Mouse (Mus musculus) erythroblast, embryonic 14.5 days (primary cell): ENCODE data around the gene Pknox2.

Source experiments
- GATA1 ChIP-seq: IDR thresholded peaks from 2 replicates; pipeline ENCODE4 v1.6.1; 2012; ENCODE audit warnings: low read length, inconsistent platforms, mixed read lengths
- TAL1 ChIP-seq: IDR thresholded peaks from 3 replicates; pipeline ENCODE4 v1.6.1; 2012; ENCODE audit warnings: low read length, inconsistent platforms, mixed read lengths

GRCm38 (mm10) chr9:37001935-37002535 lies 145.2 kb downstream of the Pknox2 start:
- TF ChIP-seq TAL1 (no peak), GATA1 (no peak)
